Mouse (Mus musculus): ENCODE results near the gene Ifrd2. TPM values are rescaled to one million over a fixed set of nuclear protein-coding genes. Genes with fewer than 3 reads are reported as not detected.
A peak's percentile ranks its signal among the peaks of the same experiment; 100 is the strongest.

The Ifrd2 gene
- 19.1 TPM for polyA plus RNA-seq (2021)

DNA sequence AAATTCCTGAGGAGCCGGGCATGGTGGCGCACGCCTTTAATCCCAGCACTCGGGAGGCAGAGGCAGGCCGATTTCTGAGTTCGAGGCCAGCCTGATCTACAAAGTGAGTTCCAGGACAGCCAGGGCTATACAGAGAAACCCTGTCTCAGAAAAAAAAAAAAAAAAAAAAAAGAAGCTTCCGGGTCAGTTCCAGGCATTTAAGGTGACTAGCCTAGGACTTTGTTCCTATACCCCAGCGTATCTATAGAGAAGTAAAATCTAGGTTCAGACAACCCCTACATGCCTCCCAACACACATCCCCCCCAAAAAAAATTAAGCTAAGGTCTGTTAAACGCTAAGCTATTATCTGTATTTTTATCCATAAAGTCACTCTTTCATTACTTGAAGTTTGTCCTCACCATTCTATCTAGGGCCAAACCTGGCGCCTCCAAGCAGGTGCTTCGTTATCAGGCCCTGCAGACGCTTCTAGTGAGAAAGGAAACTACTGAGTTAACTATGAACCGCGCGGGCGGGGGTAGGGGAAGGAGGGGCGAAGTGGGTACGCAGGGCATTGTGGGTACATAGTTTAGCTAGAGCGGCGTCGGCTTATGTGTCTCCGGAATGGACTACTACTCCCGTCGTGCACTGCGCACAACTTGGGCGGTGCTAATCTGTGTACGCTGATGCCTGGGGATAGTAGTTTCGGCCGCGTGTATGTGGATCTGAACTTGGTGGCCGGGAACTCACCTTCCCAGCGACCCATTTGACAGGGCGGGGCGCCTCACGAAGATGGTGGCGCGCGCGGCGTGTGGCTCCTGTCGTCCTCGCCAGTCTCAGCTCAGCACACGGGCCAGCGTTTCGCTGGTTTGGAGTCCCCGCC, at the start of gene Ifrd2:
Gene Ifrd2, plus strand, starts transcription at position 669 of the 859 bp plus-strand sequence.
- no peak for TF ChIP-seq CTCF (IDR thresholded peaks at IDR 0.05)
- peak; percentile 97 for ATAC-seq
- ChIA-PET POLR2A (interaction anchor here (0.9 to 1.5 kb wide), 3 partner anchors 8 to 33 kb away, joined by 3 to 5 read pairs (median 4); partner anchors contain the start of gene Naa80), CTCF (interaction anchor here (1.0 to 1.6 kb wide), 2 partner anchors 18 to 26 kb away, joined by 4 to 5 read pairs; no protein-coding TSS in a partner anchor)
- in situ Hi-C loops (cut with MboI; ENCODE audit: low pct_unique_long_range_greater_than_20kb), result no loop called here
- H3K27me3 ChIP-seq, result no peaks in the 10 kb centered on the region
- peak; percentile 85 for DNase-seq (ENCODE audit: low read depth, low spot score)

GRCm38 (mm10) chr9:107538231-107538630, 49.2 kb upstream of the Ifrd2 start:
- no peaks in the 10 kb centered on the region for H3K27me3 ChIP-seq
- no peak for TF ChIP-seq CTCF (IDR thresholded peaks at IDR 0.05)
- ATAC-seq, result no peak
- in situ Hi-C loops (cut with MboI; ENCODE audit: low pct_unique_long_range_greater_than_20kb), result loop anchor here (25.0 kb wide), 1 partner anchor 851 kb away; the partner anchor contains the start of gene Tex264
- CTCF ChIA-PET, result no interaction called here
- POLR2A ChIA-PET, result no interaction called here
- no peak for DNase-seq (ENCODE audit: low read depth, low spot score)

- DNase-seq (ENCODE audit: low read depth, low spot score) (no peak), ATAC-seq (no peak)
- no peaks in the 10 kb centered on the region for H3K27me3 ChIP-seq
- no peak for TF ChIP-seq CTCF (IDR thresholded peaks at IDR 0.05)
- POLR2A ChIA-PET, result interaction anchor here (0.7 kb wide), 1 partner anchor 217 kb away, joined by 3 read pairs; no protein-coding TSS in a partner anchor
- CTCF ChIA-PET, result interaction anchor here (1.4 kb wide), 1 partner anchor 10 kb away, joined by 3 read pairs; no protein-coding TSS in a partner anchor
- in situ Hi-C loops (cut with MboI; ENCODE audit: low pct_unique_long_range_greater_than_20kb), result loop anchor here (25.0 kb wide), 1 partner anchor 851 kb away; the partner anchor contains the start of gene Tex264
Measured at GRCm38 (mm10) chr9:107538711-107539110, 48.7 kb upstream of the Ifrd2 start.

DNA sequence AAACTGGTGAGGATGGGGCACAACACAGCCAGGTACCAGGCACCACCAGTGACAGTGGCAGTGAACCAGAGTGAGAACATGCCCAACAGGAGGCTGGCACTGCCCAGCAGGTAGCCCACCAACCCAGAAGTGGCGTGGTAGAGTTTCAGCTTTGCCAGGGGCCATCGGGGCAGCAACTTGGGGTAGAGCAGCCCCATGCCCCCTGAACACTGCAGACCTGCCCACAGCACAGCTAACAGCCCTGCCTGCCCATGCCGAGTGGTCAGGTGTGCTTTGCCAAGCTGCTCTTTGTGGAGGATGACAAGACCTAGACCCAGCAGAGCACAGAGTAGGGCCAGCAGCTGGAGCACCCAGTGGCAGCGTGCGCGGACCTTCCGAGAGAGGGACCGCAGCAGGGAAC, 47.5 kb upstream of the Ifrd2 start:
- in situ Hi-C loops (cut with MboI; ENCODE audit: low pct_unique_long_range_greater_than_20kb), result loop anchor here (25.0 kb wide), 1 partner anchor 853 kb away; the partner anchor contains the start of gene Tex264
- ATAC-seq, result no peak
- no peak for DNase-seq (ENCODE audit: low read depth, low spot score)
- ChIA-PET CTCF (interaction anchor here (1.4 kb wide), 1 partner anchor 9 kb away, joined by 3 read pairs; no protein-coding TSS in a partner anchor), POLR2A (no interaction called here)
- H3K27me3 ChIP-seq, result no peaks in the 10 kb centered on the region
- TF ChIP-seq CTCF (IDR thresholded peaks at IDR 0.05), result no peak

GRCm38 (mm10) chr9:107540420-107540819, 47.0 kb upstream of the Ifrd2 start:
- CTCF ChIA-PET, result no interaction called here
- H3K27me3 ChIP-seq, result no peaks in the 10 kb centered on the region
- ATAC-seq (no peak), DNase-seq (ENCODE audit: low read depth, low spot score) (no peak)
- POLR2A ChIA-PET, result interaction anchor here (2.0 kb wide), 1 partner anchor 14 kb away, joined by 10 read pairs; no protein-coding TSS in a partner anchor
- in situ Hi-C loops (cut with MboI; ENCODE audit: low pct_unique_long_range_greater_than_20kb), result loop anchor here (25.0 kb wide), 1 partner anchor 853 kb away; the partner anchor contains the start of gene Tex264
- no peak for TF ChIP-seq CTCF (IDR thresholded peaks at IDR 0.05)

DNA sequence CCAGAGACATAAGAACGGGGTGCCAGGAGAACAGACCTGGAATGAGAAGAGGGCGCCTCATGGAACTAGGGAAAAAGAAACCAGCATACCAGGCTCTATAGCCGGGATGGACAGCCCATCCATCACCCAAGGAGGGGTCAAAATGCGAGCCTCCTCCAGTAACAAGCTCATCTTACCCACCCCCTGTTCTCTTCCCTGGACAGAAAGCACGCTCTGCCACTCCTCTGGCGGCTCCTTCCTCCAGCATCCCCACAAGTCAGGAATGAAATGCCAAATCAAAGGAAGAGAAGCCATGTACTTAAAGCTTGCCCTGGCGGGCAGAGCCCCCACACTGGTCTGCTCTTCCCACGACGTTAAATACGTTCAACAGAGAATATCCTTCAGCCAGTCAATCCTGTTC, 46.4 kb upstream of the Ifrd2 start:
- H3K27me3 ChIP-seq, result no peaks in the 10 kb centered on the region
- no peak for TF ChIP-seq CTCF (IDR thresholded peaks at IDR 0.05)
- ChIA-PET CTCF (no interaction called here), POLR2A (interaction anchor here (2.0 kb wide), 1 partner anchor 13 kb away, joined by 10 read pairs; no protein-coding TSS in a partner anchor)
- ATAC-seq, result no peak
- DNase-seq (ENCODE audit: low read depth, low spot score), result no peak
- in situ Hi-C loops (cut with MboI; ENCODE audit: low pct_unique_long_range_greater_than_20kb), result loop anchor here (25.0 kb wide), 1 partner anchor 854 kb away; the partner anchor contains the start of gene Tex264

DNA sequence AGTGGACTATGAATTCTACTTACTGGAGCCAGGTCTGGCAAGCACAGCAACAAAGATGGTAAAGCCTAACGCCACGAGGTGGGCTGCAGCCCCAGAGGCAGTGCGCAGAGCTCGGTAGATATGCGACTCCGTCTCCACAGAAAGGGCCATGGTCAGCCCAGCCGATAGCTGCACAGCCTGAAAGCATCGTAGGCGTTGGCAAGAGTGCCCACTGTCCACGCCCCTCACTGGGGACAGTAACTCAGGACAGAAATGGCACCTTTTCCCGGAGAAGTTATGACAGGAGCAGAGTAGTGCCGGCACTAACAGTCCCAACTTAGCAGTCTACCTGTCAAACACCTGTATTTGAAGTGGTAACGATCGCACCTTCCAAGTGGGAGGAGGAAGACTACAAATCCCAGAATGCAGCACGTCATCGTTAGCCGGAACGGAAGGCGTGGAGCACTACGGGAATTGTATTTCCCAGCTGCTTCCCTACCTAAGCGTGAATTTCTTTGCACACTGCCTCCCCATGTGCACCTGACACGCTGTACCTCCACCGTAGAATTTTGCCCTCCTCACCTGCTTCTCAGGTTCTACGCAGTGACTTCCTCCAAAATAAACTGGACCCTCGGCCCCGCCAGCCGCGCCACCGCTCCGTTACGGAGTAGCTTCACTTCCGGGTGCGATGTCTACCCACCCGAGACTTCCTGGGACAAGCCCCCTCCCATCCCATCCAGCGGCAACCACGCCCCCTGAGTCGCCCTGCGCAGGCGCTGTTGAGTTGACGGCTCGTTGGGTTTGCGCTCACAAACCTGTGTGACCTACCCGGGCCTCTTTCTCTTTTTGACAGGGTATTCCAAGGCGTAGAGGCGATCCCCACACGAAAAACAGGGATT, 45.7 kb upstream of the Ifrd2 start, which contains the start of the genes Cyb561d2 and Nprl2:
Gene Cyb561d2, minus strand, starts transcription at position 720 of the 878 bp plus-strand sequence.
Gene Nprl2, plus strand, starts transcription at position 753 of the 878 bp plus-strand sequence.
- ATAC-seq (peak; percentile 75), DNase-seq (ENCODE audit: low read depth, low spot score) (no peak)
- no peaks in the 10 kb centered on the region for H3K27me3 ChIP-seq
- TF ChIP-seq CTCF (IDR thresholded peaks at IDR 0.05), result no peak
- in situ Hi-C loops (cut with MboI; ENCODE audit: low pct_unique_long_range_greater_than_20kb), result loop anchor here (25.0 kb wide), 1 partner anchor 854 kb away; the partner anchor contains the start of gene Tex264
- ChIA-PET CTCF (no interaction called here), POLR2A (interaction anchor here (1.6 to 2.0 kb wide), 2 partner anchors 12 to 15 kb away, joined by 4 to 10 read pairs; no protein-coding TSS in a partner anchor)

GRCm38 (mm10) chr9:107542352-107542686, 45.1 kb upstream of the Ifrd2 start:
- CTCF ChIA-PET, result no interaction called here
- H3K27me3 ChIP-seq, result no peaks in the 10 kb centered on the region
- no peak for DNase-seq (ENCODE audit: low read depth, low spot score)
- TF ChIP-seq CTCF (IDR thresholded peaks at IDR 0.05), result no peak
- POLR2A ChIA-PET, result interaction anchor here (1.6 to 2.0 kb wide), 2 partner anchors 12 to 14 kb away, joined by 4 to 10 read pairs; no protein-coding TSS in a partner anchor
- in situ Hi-C loops (cut with MboI; ENCODE audit: low pct_unique_long_range_greater_than_20kb), result loop anchor here (25.0 kb wide), 1 partner anchor 855 kb away; the partner anchor contains the start of gene Tex264
- ATAC-seq, result no peak

- no peak for TF ChIP-seq CTCF (IDR thresholded peaks at IDR 0.05)
- DNase-seq (ENCODE audit: low read depth, low spot score) (no peak), ATAC-seq (no peak)
- CTCF ChIA-PET, result no interaction called here
- POLR2A ChIA-PET, result interaction anchor here (0.9 to 1.6 kb wide), 2 partner anchors 11 to 14 kb away, joined by 3 to 4 read pairs; no protein-coding TSS in a partner anchor
- in situ Hi-C loops (cut with MboI; ENCODE audit: low pct_unique_long_range_greater_than_20kb), result loop anchor here (25.0 kb wide), 1 partner anchor 855 kb away; the partner anchor contains the start of gene Tex264
- H3K27me3 ChIP-seq, result no peaks in the 10 kb centered on the region
Measured at GRCm38 (mm10) chr9:107542721-107543120, 44.7 kb upstream of the Ifrd2 start.

Measured in Patski (cell line).